Mouse (Mus musculus): ENCODE measurements around the gene Uck2. TPM values are rescaled to one million over a fixed set of nuclear protein-coding genes. Genes with fewer than 3 reads are reported as not detected.

Gene Uck2
- polyA plus RNA-seq, 1 experiment from 2014 or later = 133 TPM

GRCm38 (mm10) chr1:167295679-167296402 lies 10.7 kb upstream of the Uck2 start:
- Histone ChIP-seq H3K9me3 (no peaks in the 10 kb centered on the region), H3K27ac (no peak overlapping the region), H3K4me1 (replicated peaks) (peaks cover 7% of the 10 kb centered on the region; the same call in 1 of the 2 replicates), H3K9ac (replicated peaks) (no peak overlapping the region), H3K4me2 (no peak overlapping the region), H3K36me3 (no peaks in the 10 kb centered on the region), H3K4me3 (replicated peaks) (no peak overlapping the region), H3K27me3 (no peaks in the 10 kb centered on the region)
- ATAC-seq (ENCODE audit: insufficient number of reproducible peaks, insufficient read depth, low FRiP score, low TSS enrichment, low read depth) = no peak
- WGBS = 59% methylated on average over 13 of the region's 13 CpGs

DNA sequence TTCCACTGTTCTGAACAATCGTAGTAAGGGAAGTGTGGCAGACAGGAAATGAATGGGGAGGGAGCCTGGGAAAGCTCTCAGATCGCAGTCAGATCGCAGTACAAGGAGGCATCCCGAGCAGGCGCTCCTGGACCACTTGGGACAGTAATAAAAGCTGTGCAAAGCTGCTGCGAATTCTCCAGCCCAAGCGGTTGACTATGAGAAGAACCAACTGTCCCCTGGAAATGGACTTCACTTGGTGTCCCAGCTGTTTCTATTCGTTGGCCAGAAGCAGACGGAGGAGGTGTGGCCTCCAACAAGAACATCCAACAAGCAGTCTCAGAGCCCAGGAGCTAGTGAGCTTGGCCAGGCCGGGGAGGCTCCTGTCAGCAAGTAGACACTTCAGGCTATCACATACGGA lies 7.3 kb upstream of the Uck2 start:
- Histone ChIP-seq H3K27ac (no peak overlapping the region), H3K27me3 (peaks cover 14% of the 10 kb centered on the region), H3K9me3 (no peaks in the 10 kb centered on the region), H3K4me2 (0 out of 2 replicates have a peak overlapping the region, but pooled peaks have one; percentile 15), H3K4me3 (replicated peaks) (no peak overlapping the region), H3K4me1 (replicated peaks) (peaks cover 19% of the 10 kb centered on the region), H3K36me3 (no peaks in the 10 kb centered on the region), H3K9ac (replicated peaks) (no peak overlapping the region)
- ATAC-seq (ENCODE audit: insufficient number of reproducible peaks, insufficient read depth, low FRiP score, low TSS enrichment, low read depth) = no peak
- WGBS = 15% methylated on average over 11 of the region's 11 CpGs

DNA sequence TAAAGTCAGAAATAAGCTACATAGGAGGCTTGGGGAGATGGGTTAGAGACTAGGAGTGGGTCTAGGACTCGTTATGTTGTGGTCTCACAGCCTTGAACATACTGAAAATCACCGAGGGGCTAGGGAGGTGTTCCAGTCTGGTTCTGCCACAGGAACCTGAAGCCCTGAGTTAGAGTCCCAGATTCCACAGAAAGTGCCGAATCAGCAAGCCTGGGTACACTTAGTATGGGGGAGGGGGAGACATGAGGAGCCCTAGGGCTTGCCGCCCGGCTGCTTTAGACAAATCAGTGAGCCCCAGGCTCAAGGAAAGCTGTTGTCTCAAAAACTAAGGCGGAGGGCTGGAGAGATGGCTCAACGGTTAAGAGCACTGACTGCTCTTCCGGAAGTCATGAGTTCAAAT lies 6.5 kb upstream of the Uck2 start:
- Histone ChIP-seq H3K4me3 (replicated peaks) (no peak overlapping the region), H3K9me3 (no peaks in the 10 kb centered on the region), H3K27ac (no peak overlapping the region), H3K4me2 (no peak overlapping the region), H3K27me3 (peaks cover 14% of the 10 kb centered on the region), H3K4me1 (replicated peaks) (peaks cover 19% of the 10 kb centered on the region), H3K36me3 (no peaks in the 10 kb centered on the region), H3K9ac (replicated peaks) (no peak overlapping the region)
- WGBS = 80% methylated on average over 8 of the region's 8 CpGs
- no peak for ATAC-seq (ENCODE audit: insufficient number of reproducible peaks, insufficient read depth, low FRiP score, low TSS enrichment, low read depth)

GRCm38 (mm10) chr1:167290263-167290592 lies 5.1 kb upstream of the Uck2 start:
- Histone ChIP-seq H3K9me3 (no peaks in the 10 kb centered on the region), H3K4me2 (peak overlapping the region; percentile 25), H3K9ac (replicated peaks) (no peak overlapping the region), H3K36me3 (no peaks in the 10 kb centered on the region), H3K4me3 (replicated peaks) (no peak overlapping the region), H3K27me3 (peaks cover 14% of the 10 kb centered on the region), H3K4me1 (replicated peaks) (peaks cover 24% of the 10 kb centered on the region), H3K27ac (no peak overlapping the region)
- WGBS = 29% methylated on average over 6 of the region's 6 CpGs
- 0 out of 2 replicates have a peak, but pooled peaks have one; percentile 2 for ATAC-seq (ENCODE audit: insufficient number of reproducible peaks, insufficient read depth, low FRiP score, low TSS enrichment, low read depth)

GRCm38 (mm10) chr1:167289567-167290262 lies 4.6 kb upstream of the Uck2 start:
- peaks cover 14% of the 10 kb centered on the region for H3K27me3 ChIP-seq
- peaks cover 24% of the 10 kb centered on the region for H3K4me1 ChIP-seq (replicated peaks)
- H3K9ac ChIP-seq (replicated peaks) = no peak overlapping the region
- H3K9me3 ChIP-seq = no peaks in the 10 kb centered on the region
- no peak overlapping the region for H3K27ac ChIP-seq
- 0 out of 2 replicates have a peak, but pooled peaks have one; percentile 28 for ATAC-seq (ENCODE audit: insufficient number of reproducible peaks, insufficient read depth, low FRiP score, low TSS enrichment, low read depth)
- WGBS = 8% methylated on average over 11 of the region's 11 CpGs
- no peak overlapping the region for H3K4me3 ChIP-seq (replicated peaks)
- no peaks in the 10 kb centered on the region for H3K36me3 ChIP-seq
- H3K4me2 ChIP-seq = peak overlapping the region; percentile 25

- Histone ChIP-seq H3K4me2 (no peak overlapping the region), H3K27me3 (peaks cover 14% of the 10 kb centered on the region), H3K9me3 (no peaks in the 10 kb centered on the region), H3K36me3 (no peaks in the 10 kb centered on the region), H3K9ac (replicated peaks) (no peak overlapping the region), H3K4me3 (replicated peaks) (no peak overlapping the region), H3K4me1 (replicated peaks) (peaks cover 24% of the 10 kb centered on the region), H3K27ac (no peak overlapping the region)
- ATAC-seq (ENCODE audit: insufficient number of reproducible peaks, insufficient read depth, low FRiP score, low TSS enrichment, low read depth) = no peak
- WGBS = 55% methylated on average over 11 of the region's 11 CpGs
These were observed 3.8 kb upstream of the Uck2 start for GRCm38 (mm10) chr1:167288665-167289538.

GRCm38 (mm10) chr1:167287156-167287555 lies 2.0 kb upstream of the Uck2 start:
- Histone ChIP-seq H3K9ac (replicated peaks) (no peak overlapping the region), H3K36me3 (no peaks in the 10 kb centered on the region), H3K27ac (no peak overlapping the region), H3K4me1 (replicated peaks) (peaks cover 29% of the 10 kb centered on the region), H3K27me3 (peaks cover 14% of the 10 kb centered on the region), H3K9me3 (no peaks in the 10 kb centered on the region), H3K4me2 (no peak overlapping the region), H3K4me3 (replicated peaks) (no peak overlapping the region)
- ATAC-seq (ENCODE audit: insufficient number of reproducible peaks, insufficient read depth, low FRiP score, low TSS enrichment, low read depth) = no peak
- 84% methylated on average over 5 of the region's 5 CpGs for WGBS

- peak overlapping the region; percentile 91 for H3K4me3 ChIP-seq (replicated peaks)
- peak overlapping the region; percentile 62 for H3K4me2 ChIP-seq
- no peak for ATAC-seq (ENCODE audit: insufficient number of reproducible peaks, insufficient read depth, low FRiP score, low TSS enrichment, low read depth)
- H3K27ac ChIP-seq = peak overlapping the region; percentile 97
- peaks cover 3% of the 10 kb centered on the region; the same call in 1 of the 2 replicates for H3K36me3 ChIP-seq
- peaks cover 14% of the 10 kb centered on the region for H3K27me3 ChIP-seq
- 3% methylated on average over 8 of the region's 8 CpGs for WGBS
- peak overlapping the region; percentile 91; the same call in 1 of the 2 replicates for H3K9ac ChIP-seq (replicated peaks)
- no peaks in the 10 kb centered on the region for H3K9me3 ChIP-seq
- peaks cover 30% of the 10 kb centered on the region for H3K4me1 ChIP-seq (replicated peaks)
These were observed 236 bp upstream of the Uck2 start for GRCm38 (mm10) chr1:167285356-167285755.

DNA sequence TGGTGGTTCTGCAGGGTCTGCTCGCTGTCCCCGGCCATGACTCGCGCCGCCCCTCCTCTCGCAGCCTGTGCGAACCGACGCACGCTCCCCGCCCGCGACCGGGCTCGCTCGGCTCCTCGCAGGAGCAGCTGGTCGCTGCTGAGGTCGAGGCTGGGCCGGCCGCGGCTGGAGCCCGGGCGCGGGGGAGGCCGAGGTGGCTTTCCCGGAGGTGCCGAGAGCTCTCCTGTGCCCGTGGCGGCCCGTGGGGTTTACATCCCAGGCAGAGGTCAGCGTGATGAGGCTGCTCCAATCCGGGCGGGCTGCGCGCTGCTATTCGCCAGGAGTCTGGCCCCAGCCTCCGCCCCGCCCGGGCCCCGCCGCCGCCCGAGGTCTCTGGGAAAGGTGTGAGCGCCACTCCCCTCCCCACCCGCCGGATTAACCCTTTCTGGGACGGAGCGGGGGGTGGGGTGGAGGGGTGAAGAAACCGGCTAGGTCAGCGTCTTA lies 242 bp downstream of the Uck2 start:
- ATAC-seq (ENCODE audit: insufficient number of reproducible peaks, insufficient read depth, low FRiP score, low TSS enrichment, low read depth) = peak; percentile 94
- H3K4me1 ChIP-seq (replicated peaks) = peaks cover 25% of the 10 kb centered on the region

GRCm38 (mm10) chr1:167284258-167284836 lies 773 bp downstream of the Uck2 start:
- peak overlapping the region; percentile 62 for H3K4me2 ChIP-seq
- peak overlapping the region; percentile 91 for H3K4me3 ChIP-seq (replicated peaks)
- peaks cover 8% of the 10 kb centered on the region; the same call in 1 of the 2 replicates for H3K36me3 ChIP-seq
- H3K27ac ChIP-seq = peak overlapping the region; percentile 97
- 0 out of 2 replicates have a peak, but pooled peaks have one; percentile 10 for ATAC-seq (ENCODE audit: insufficient number of reproducible peaks, insufficient read depth, low FRiP score, low TSS enrichment, low read depth)
- H3K4me1 ChIP-seq (replicated peaks) = peaks cover 20% of the 10 kb centered on the region
- H3K9ac ChIP-seq (replicated peaks) = peak overlapping the region; percentile 91
- peaks cover 9% of the 10 kb centered on the region for H3K27me3 ChIP-seq
- under 1% methylated on average over 57 of the region's 73 CpGs for WGBS
- H3K9me3 ChIP-seq = no peaks in the 10 kb centered on the region

More for the DNA sequence above, 242 bp downstream of the Uck2 start:
- Histone ChIP-seq H3K9ac (replicated peaks) (peak overlapping the region; percentile 91), H3K4me2 (peak overlapping the region; percentile 62), H3K27me3 (peaks cover 14% of the 10 kb centered on the region), H3K4me3 (replicated peaks) (peak overlapping the region; percentile 91), H3K27ac (peak overlapping the region; percentile 97), H3K36me3 (peaks cover 8% of the 10 kb centered on the region; the same call in 1 of the 2 replicates), H3K9me3 (no peaks in the 10 kb centered on the region)
- WGBS = under 1% methylated on average over 51 of the region's 51 CpGs
